Mouse (Mus musculus): ENCODE data around the gene Cd2. TPM values are rescaled to one million over a fixed set of nuclear protein-coding genes. Genes with fewer than 3 reads are reported as not detected.

Gene Cd2
- total RNA-seq, 2 experiments from 2014 or later: 17.6 to 28.4 TPM

- no peak for ATAC-seq (replicated peaks; ENCODE audit: low FRiP score, poor library complexity, severe bottlenecking)
Measured at GRCm38 (mm10) chr3:101294487-101295365, 7.0 kb upstream of the Cd2 start.

- no peak for ATAC-seq (replicated peaks; ENCODE audit: low FRiP score, poor library complexity, severe bottlenecking)
Measured at GRCm38 (mm10) chr3:101293571-101294135, 5.9 kb upstream of the Cd2 start.

DNA sequence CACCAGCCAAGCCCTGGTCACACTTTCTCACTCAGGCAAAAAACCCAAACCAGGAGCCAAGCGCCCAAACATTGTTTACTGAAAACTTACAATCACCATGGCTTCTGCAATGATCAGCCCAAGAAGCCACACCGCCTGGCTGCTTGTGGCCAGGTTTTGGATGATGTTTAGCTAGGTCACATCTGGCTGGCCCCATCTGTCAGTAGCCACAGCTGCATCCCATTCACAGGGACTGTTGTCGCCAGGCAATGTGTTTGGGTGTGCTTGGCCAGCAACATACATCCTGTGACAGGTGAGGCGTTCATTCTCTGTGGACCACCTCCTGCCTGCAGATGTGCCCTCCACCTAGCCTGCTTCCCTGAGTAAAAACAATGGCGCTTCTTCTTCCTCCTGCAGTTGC is 4.9 kb upstream of the Cd2 start:
- ATAC-seq (replicated peaks; ENCODE audit: low FRiP score, poor library complexity, severe bottlenecking): no peak

- ATAC-seq (replicated peaks; ENCODE audit: low FRiP score, poor library complexity, severe bottlenecking): no peak
Measured at GRCm38 (mm10) chr3:101290587-101291520, 3.1 kb upstream of the Cd2 start.

- no peak for ATAC-seq (replicated peaks; ENCODE audit: low FRiP score, poor library complexity, severe bottlenecking)
Measured at GRCm38 (mm10) chr3:101290036-101290435, 2.3 kb upstream of the Cd2 start.

- no peak for ATAC-seq (replicated peaks; ENCODE audit: low FRiP score, poor library complexity, severe bottlenecking)
Measured at GRCm38 (mm10) chr3:101289406-101289805, 1.7 kb upstream of the Cd2 start.

DNA sequence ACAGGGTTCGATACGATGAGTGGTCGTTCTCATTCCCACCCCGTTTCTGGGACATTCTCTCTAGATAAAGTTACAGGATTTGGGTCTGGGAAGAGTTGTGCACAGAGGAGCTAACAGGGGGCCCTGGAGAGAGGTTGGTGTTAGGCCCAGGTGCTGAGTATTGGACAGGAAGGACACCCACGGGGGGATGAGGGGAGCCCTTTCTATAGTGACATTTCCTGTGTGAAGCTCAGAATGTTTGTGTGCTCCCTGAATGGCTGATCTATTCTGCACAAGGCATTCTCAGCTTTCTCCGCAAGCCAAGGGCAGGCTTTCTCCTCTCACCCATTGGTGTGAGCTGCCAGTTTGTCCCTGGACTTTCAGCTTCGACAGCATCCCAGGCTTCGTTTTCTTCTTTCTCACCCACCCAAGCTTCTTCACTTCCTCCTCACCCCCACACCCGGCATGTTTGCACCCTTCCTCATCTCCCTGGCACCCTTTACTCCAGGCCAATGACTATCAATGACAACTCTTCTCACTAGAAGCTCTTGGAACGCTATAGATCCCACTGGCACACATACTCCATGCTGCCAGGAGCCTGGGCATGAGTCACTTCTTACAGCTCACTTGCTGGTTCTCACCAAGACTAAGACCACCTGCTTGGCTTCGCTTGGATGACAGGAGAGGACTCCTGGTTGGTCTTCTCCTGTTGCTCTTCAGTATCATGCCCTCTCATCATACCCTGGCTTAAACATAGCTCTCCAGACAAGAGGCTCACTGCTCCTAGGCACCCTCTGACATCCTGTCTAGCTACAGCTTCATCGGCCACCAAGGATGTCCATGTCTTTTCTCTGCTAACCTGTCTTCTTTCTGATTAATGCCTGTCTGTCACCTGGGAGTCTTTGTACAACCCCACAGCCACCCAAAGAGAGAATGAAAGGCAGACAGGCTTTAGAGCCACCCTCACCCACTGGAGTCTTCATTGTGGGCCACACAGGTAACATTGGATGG is 1.1 kb downstream of the Cd2 start:
- ATAC-seq (replicated peaks; ENCODE audit: low FRiP score, poor library complexity, severe bottlenecking): no peak

DNA sequence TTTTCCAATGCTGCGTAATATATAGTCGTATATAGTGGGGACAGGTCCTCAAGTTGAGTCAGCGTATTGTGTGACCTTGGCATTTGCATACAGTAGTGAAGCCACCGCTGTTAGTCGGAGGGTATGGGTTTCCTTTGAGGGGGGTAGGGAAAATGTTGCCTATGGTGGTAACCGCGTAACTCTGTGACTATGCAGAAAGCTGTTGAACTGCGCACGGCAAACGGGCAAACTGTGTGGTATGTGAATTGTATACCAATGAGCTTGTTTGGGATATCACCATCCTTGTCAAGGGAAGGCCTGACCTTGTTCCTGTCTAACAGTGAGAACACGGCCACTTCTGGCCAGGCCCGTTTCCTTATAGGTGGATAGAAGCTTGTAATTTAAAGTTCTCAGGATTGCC is 1.9 kb downstream of the Cd2 start:
- ATAC-seq (replicated peaks; ENCODE audit: low FRiP score, poor library complexity, severe bottlenecking): no peak

DNA sequence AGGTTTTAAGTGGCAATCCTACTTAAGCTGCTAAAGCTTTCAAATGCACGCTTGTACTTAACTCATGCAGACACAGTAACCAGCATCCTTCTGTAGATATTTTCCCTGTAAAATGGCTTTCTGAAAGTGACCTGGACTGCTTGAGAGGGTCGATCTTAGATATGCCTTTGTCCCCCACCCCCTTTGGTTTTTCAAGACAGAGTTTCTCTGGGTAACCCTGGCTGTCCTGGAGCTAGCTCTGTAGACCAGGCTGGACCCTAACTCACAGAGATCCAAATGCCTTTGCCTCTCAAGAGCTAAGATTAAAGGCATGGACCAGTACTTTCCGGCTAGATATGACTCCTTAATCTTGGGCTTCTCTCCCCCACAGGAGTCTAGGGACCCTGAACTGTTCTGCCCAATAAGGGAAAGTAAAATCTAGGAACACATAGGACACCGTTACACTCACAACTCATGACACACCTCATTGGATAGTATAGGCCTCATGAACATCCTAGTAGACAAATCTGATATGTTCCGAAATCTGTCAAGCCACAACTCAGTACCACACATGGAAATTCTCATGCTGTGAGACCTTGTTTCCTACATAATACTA is 2.6 kb downstream of the Cd2 start:
- no peak for ATAC-seq (replicated peaks; ENCODE audit: low FRiP score, poor library complexity, severe bottlenecking)

GRCm38 (mm10) chr3:101283869-101284706 is 3.7 kb downstream of the Cd2 start:
- no peak for ATAC-seq (replicated peaks; ENCODE audit: low FRiP score, poor library complexity, severe bottlenecking)

- ATAC-seq (replicated peaks; ENCODE audit: low FRiP score, poor library complexity, severe bottlenecking): no peak
Measured at GRCm38 (mm10) chr3:101283441-101283840, 4.3 kb downstream of the Cd2 start.

GRCm38 (mm10) chr3:101282556-101283180 is 5.1 kb downstream of the Cd2 start:
- ATAC-seq (replicated peaks; ENCODE audit: low FRiP score, poor library complexity, severe bottlenecking): no peak

- no peak for ATAC-seq (replicated peaks; ENCODE audit: low FRiP score, poor library complexity, severe bottlenecking)
Measured at GRCm38 (mm10) chr3:101281841-101282240, 5.9 kb downstream of the Cd2 start.

DNA sequence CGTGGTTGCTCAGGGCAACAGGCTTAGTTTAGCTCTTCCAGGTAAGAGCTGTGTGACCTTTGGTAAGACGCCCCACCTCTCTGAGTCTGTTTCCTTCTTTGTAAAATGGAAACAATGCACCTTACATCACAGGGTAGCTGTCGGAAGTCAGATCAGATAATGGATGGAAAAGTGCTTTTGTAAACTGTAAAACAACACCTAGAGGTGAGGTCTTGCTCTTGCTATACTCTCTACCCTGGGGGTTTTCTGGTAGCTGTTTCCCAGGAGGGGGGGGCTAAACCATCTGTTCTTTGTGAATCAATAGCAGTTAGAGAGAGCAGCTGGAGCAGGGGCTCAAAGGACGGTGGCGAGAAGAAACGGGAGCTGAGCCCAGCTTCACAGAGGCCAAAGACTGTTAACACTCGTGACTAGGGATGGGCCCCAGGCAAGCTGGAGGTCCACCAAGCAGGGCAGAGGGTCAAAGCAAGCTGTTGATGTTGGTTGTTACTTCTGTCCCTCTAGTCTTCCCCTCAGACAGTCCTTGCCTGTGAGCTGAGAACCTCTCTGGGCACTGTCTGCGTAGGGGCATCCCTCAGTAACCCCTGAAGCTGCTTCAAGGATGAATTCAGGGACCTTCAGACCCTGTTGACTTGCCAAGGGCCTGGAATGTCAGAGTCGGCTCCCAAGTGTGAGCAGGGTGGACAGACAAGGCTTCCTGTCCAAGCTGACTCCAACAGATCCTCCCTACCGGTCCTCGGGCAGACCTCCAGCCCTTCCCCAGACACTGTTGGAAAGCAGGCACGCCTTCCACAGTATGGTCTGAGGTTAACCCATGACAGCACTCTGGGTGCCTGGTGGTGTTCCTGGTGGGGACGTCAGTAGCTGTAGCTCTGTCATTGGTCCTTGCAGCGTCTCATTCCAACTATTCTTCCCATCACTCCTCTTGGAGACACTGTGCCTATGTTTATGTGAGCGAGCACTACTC is 7.1 kb downstream of the Cd2 start:
- no peak for ATAC-seq (replicated peaks; ENCODE audit: low FRiP score, poor library complexity, severe bottlenecking)

DNA sequence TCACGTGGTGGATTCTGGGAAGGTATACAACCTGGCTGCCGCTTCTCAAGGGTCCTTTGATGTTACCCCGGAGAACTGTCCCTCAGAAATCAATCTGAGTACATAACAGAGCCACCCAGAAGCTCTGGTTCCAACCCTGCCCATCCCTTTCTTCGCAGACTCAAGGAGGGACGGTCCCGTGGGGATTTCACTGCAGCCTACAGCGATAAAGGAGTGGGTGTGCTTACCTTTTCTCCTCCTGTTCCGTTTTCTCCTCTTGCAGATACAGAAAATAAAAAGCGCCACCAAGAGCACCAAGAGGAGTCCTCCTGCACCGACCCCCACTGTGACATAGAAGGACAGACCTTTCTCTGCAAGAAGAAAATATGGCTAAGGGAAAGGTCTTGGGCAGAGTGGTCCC is 8.2 kb downstream of the Cd2 start:
- no peak for ATAC-seq (replicated peaks; ENCODE audit: low FRiP score, poor library complexity, severe bottlenecking)

GRCm38 (mm10) chr3:101278396-101278795 is 9.3 kb downstream of the Cd2 start:
- ATAC-seq (replicated peaks; ENCODE audit: low FRiP score, poor library complexity, severe bottlenecking): no peak
